ENCODE assay signal across 22 mouse cellular contexts in the genomic region with DNA sequence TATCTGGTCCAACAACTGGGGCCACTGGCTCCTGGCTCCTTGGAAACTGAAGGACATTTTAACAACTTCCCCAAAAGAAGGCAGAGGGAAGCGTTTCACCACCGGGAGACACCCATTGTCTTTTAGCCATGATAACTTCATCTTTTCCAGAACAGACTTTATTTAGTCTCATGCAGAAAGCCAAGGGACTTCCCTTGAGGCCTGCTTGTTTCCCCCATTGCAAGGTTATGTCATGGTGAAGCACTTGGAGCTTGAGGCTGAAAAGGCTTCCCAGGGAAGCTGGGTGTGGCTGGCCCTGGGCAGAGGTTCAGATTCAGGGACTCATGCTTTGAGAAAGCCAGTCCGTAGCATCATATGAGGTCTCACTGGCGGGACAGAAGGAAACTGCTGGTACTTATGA.
DNase-seq lines count a peak whose midpoint lies in the region; ATAC-seq and TF ChIP-seq lines count a peak whose summit lies in the region.
"Had no signal": no experiment of that assay in that cellular context is flagged by ENCODE, and none has a peak within 500 bp of the region (broad histone marks: within the 10 kb centered on the region; RNA-seq: fewer than 3 reads in every experiment).

No protein-coding gene starts in this region.

- no peaks in the 10 kb centered on the region for H3K9me3 ChIP-seq in heart, embryonic 10.5 days
- no peaks in the 10 kb centered on the region for H3K9me3 ChIP-seq in intestine, embryonic 15.5 days
- H3K9me3 ChIP-seq in hindbrain, embryonic 13.5 days = no peaks in the 10 kb centered on the region
- H3K9me3 ChIP-seq: embryonic facial prominence, embryonic 13.5 days; midbrain, embryonic 10.5 days; neural tube, embryonic 13.5 days; stomach, embryonic 15.5 days had no signal

- H3K27ac ChIP-seq in heart, embryonic 10.5 days = no peak overlapping the region
- peak overlapping the region; percentile 58 for H3K27ac ChIP-seq in bone marrow, adult 2 months (ENCODE audit: control insufficient read depth, insufficient read depth, low read depth, low read length, poor library complexity)
- H3K27ac ChIP-seq in intestine, embryonic 15.5 days = no peak overlapping the region
- H3K27ac ChIP-seq in hindbrain, embryonic 13.5 days = no peak overlapping the region
- H3K27ac ChIP-seq: embryonic facial prominence, embryonic 13.5 days; hindbrain, embryonic 10.5 days; kidney, postnatal 0 days; liver, embryonic 14.5 days; midbrain, embryonic 10.5 days; neural tube, embryonic 13.5 days; stomach, embryonic 15.5 days had no signal

- H3K27me3 ChIP-seq in heart, embryonic 10.5 days (ENCODE audit: insufficient read depth, poor library complexity, severe bottlenecking) = no peaks in the 10 kb centered on the region
- H3K27me3 ChIP-seq in intestine, embryonic 15.5 days (replicated peaks) = no peaks in the 10 kb centered on the region
- no peaks in the 10 kb centered on the region for H3K27me3 ChIP-seq in hindbrain, embryonic 13.5 days
- H3K27me3 ChIP-seq: CH12.LX; embryonic facial prominence, embryonic 13.5 days; neural tube, embryonic 13.5 days; stomach, embryonic 15.5 days had no signal

- 88% methylated on average over 4 of the region's 4 CpGs for WGBS in heart, embryonic 10.5 days
- 44% methylated on average over 4 of the region's 4 CpGs for WGBS in bone marrow, adult 2 months
- 91% methylated on average over 4 of the region's 4 CpGs for WGBS in intestine, embryonic 15.5 days
- 81% methylated on average over 4 of the region's 4 CpGs for WGBS in hindbrain, embryonic 13.5 days

- no peak for TF ChIP-seq POLR2A in bone marrow, adult 2 months (IDR thresholded peaks at IDR 0.05; ENCODE audit: borderline replicate concordance, control insufficient read depth, low read depth, low read length)

- intact Hi-C loops in heart, postnatal 36 days (cut with DNase I) = no loop called here

- TF ChIP-seq CTCF in bone marrow, adult 2 months (IDR thresholded peaks at IDR 0.05; ENCODE audit: control insufficient read depth, insufficient read depth, low read length) = no peak

- no peak overlapping the region for H3K4me2 ChIP-seq in intestine, embryonic 15.5 days (replicated peaks)
- no peak overlapping the region for H3K4me2 ChIP-seq in hindbrain, embryonic 13.5 days
- H3K4me2 ChIP-seq: embryonic facial prominence, embryonic 13.5 days; neural tube, embryonic 13.5 days; stomach, embryonic 15.5 days had no signal

- H3K4me1 ChIP-seq in heart, embryonic 10.5 days = no peaks in the 10 kb centered on the region
- H3K4me1 ChIP-seq in bone marrow, adult 2 months (ENCODE audit: control insufficient read depth, insufficient read depth, low read length) = peaks cover 7% of the 10 kb centered on the region
- H3K4me1 ChIP-seq in intestine, embryonic 15.5 days (replicated peaks) = no peaks in the 10 kb centered on the region
- H3K4me1 ChIP-seq in hindbrain, embryonic 13.5 days (replicated peaks) = no peaks in the 10 kb centered on the region
- H3K4me1 ChIP-seq: embryonic facial prominence, embryonic 13.5 days; hindbrain, embryonic 10.5 days; midbrain, embryonic 10.5 days; neural tube, embryonic 13.5 days; stomach, embryonic 15.5 days had no signal

- peak; percentile 54 to 71 for DNase-seq in heart, adult 18-20 months
- no peak for DNase-seq in heart, embryonic 10.5 days (ENCODE audit: low spot score)
- DNase-seq in gastrocnemius, postnatal 25 days = peak; percentile 69
- peak; percentile 38 to 51 for DNase-seq in heart, postnatal 36 days
- no peak for DNase-seq in adrenal gland, postnatal 25 days
- DNase-seq: adrenal gland, adult 2 months; cerebellum, adult 2 months; layer of hippocampus, postnatal 36 days; lung, postnatal 10 days had no signal

- no peak overlapping the region for H3K4me3 ChIP-seq in heart, embryonic 10.5 days
- no peak overlapping the region for H3K4me3 ChIP-seq in bone marrow, adult 2 months (replicated peaks; ENCODE audit: control insufficient read depth, low read depth, low read length)
- H3K4me3 ChIP-seq in intestine, embryonic 15.5 days (replicated peaks) = no peak overlapping the region
- no peak overlapping the region for H3K4me3 ChIP-seq in hindbrain, embryonic 13.5 days
- H3K4me3 ChIP-seq: embryonic facial prominence, embryonic 13.5 days; hindbrain, embryonic 10.5 days; midbrain, embryonic 10.5 days; neural tube, embryonic 13.5 days; stomach, embryonic 15.5 days had no signal

- no peaks in the 10 kb centered on the region for H3K36me3 ChIP-seq in heart, embryonic 10.5 days
- no peaks in the 10 kb centered on the region for H3K36me3 ChIP-seq in intestine, embryonic 15.5 days
- no peaks in the 10 kb centered on the region for H3K36me3 ChIP-seq in hindbrain, embryonic 13.5 days
- H3K36me3 ChIP-seq: embryonic facial prominence, embryonic 13.5 days; hindbrain, embryonic 10.5 days; midbrain, embryonic 10.5 days; neural tube, embryonic 13.5 days; stomach, embryonic 15.5 days had no signal

- H3K9ac ChIP-seq in intestine, embryonic 15.5 days = no peak overlapping the region
- no peak overlapping the region for H3K9ac ChIP-seq in hindbrain, embryonic 13.5 days
- H3K9ac ChIP-seq: embryonic facial prominence, embryonic 13.5 days; liver, embryonic 14.5 days; neural tube, embryonic 13.5 days; stomach, embryonic 15.5 days had no signal

- no peak for ATAC-seq in intestine, embryonic 15.5 days
- ATAC-seq in hindbrain, embryonic 13.5 days (ENCODE audit: low FRiP score) = no peak
- ATAC-seq: forebrain, embryonic 16.5 days; intestine, embryonic 16.5 days had no signal

Comparison
In these comparisons a context has a peak if more than half of its experiments do, and no peak if none do; other contexts are left out.
1. DNase-seq: peak in heart, adult 18-20 months (2 of 2), gastrocnemius, postnatal 25 days (single experiment) and heart, postnatal 36 days (2 of 2); none in heart, embryonic 10.5 days (single experiment) and adrenal gland, postnatal 25 days (single experiment).